Comparison of ENCODE assay signal across 9 mouse cellular contexts in the genomic region with DNA sequence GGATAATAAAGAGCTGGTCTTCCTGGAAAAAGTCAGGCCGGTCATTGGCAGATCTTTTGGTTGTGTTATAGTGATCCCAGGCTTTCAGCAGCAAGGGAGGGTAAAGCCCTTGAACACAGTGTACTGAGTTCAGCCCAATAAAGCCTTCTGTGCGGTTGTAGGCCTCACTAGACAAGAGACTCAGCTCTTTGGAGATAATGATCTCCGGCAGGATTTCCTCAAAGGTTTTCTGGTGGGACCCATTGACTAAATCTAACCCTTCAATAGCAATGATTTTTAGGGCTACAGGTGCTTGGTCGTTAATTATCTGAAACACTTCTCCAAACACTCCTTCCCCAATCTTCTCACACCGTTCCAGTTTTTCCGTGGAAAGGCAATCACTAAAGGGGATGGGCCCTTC. TPM values are rescaled to one million over a fixed set of nuclear protein-coding genes. Genes with fewer than 3 reads are reported as not detected.
A peak's percentile ranks its signal among the peaks of the same experiment; 100 is the strongest.
DNase-seq lines count a peak whose midpoint lies in the region; ATAC-seq lines count a peak whose summit lies in the region.
"Had no signal": no experiment of that assay in that cellular context is flagged by ENCODE, and none has a peak within 500 bp of the region (broad histone marks: within the 10 kb centered on the region; RNA-seq: fewer than 3 reads in every experiment).

No protein-coding gene starts in this region.

- no peak overlapping the region for H3K9ac ChIP-seq in forebrain, embryonic 11.5 days (ENCODE audit: low read length)
- peak overlapping the region; percentile 97 for H3K9ac ChIP-seq in liver, embryonic 12.5 days

- peaks cover 33% of the 10 kb centered on the region for H3K4me1 ChIP-seq in heart, embryonic 10.5 days
- H3K4me1 ChIP-seq in forebrain, embryonic 11.5 days (replicated peaks; ENCODE audit: control insufficient read depth, insufficient read depth, low read length) = peaks cover 3% of the 10 kb centered on the region; the same call in 1 of the 2 replicates
- peaks cover 55% of the 10 kb centered on the region for H3K4me1 ChIP-seq in liver, embryonic 12.5 days

- WGBS in heart, embryonic 10.5 days = 79% methylated on average over 6 of the region's 6 CpGs
- 88% methylated on average over 6 of the region's 6 CpGs for WGBS in forebrain, embryonic 11.5 days
- 40% methylated on average over 6 of the region's 6 CpGs for WGBS in liver, embryonic 12.5 days (ENCODE audit: insufficient replicate concordance)

- ATAC-seq in forebrain, embryonic 11.5 days (replicated peaks; ENCODE audit: low FRiP score) = no peak
- ATAC-seq in liver, embryonic 12.5 days = no peak

- DNase-seq in heart, embryonic 10.5 days (ENCODE audit: low spot score) = no peak
- no peak for DNase-seq in heart, adult 18-20 months
- DNase-seq in 416B (ENCODE audit: low read depth) (peak; percentile 47), MN1 (ENCODE audit: low spot score) (no peak)
- no peak for DNase-seq in forebrain, embryonic 11.5 days (ENCODE audit: low spot score)
- no peak for DNase-seq in spleen, adult 12 weeks (ENCODE audit: low spot score)
- no peak for DNase-seq in retina, embryonic 14.5 days (ENCODE audit: low spot score)
- DNase-seq: B cell, adult 2 months had no signal

- H3K4me2 ChIP-seq in forebrain, embryonic 11.5 days (ENCODE audit: low read depth, low read length, severe bottlenecking) = peak overlapping the region; percentile 63
- peak overlapping the region; percentile 85 for H3K4me2 ChIP-seq in liver, embryonic 12.5 days

- H3K27ac ChIP-seq in heart, embryonic 10.5 days = no peak overlapping the region
- H3K27ac ChIP-seq in forebrain, embryonic 11.5 days (ENCODE audit: low read depth, low read length) = no peak overlapping the region
- no peak overlapping the region for H3K27ac ChIP-seq in liver, embryonic 12.5 days

- no peaks in the 10 kb centered on the region for H3K9me3 ChIP-seq in heart, embryonic 10.5 days
- no peaks in the 10 kb centered on the region; the same call in 1 of the 2 replicates for H3K9me3 ChIP-seq in forebrain, embryonic 11.5 days (ENCODE audit: control insufficient read depth, low read length)
- no peaks in the 10 kb centered on the region for H3K9me3 ChIP-seq in liver, embryonic 12.5 days (replicated peaks)

- peak overlapping the region; percentile 83 for H3K4me3 ChIP-seq in heart, embryonic 10.5 days
- peak overlapping the region; percentile 87; the same call in 1 of the 2 replicates for H3K4me3 ChIP-seq in forebrain, embryonic 11.5 days (ENCODE audit: low read depth, low read length)
- H3K4me3 ChIP-seq in liver, embryonic 12.5 days = peak overlapping the region; percentile 98

- peaks cover 28% of the 10 kb centered on the region for H3K36me3 ChIP-seq in heart, embryonic 10.5 days
- H3K36me3 ChIP-seq in forebrain, embryonic 11.5 days (ENCODE audit: control insufficient read depth, insufficient read depth, low read length) = peaks cover 11% of the 10 kb centered on the region; the same call in 1 of the 2 replicates
- H3K36me3 ChIP-seq in liver, embryonic 12.5 days = peaks cover 44% of the 10 kb centered on the region

- H3K27me3 ChIP-seq in heart, embryonic 10.5 days (ENCODE audit: insufficient read depth, poor library complexity, severe bottlenecking) = no peaks in the 10 kb centered on the region
- H3K27me3 ChIP-seq in forebrain, embryonic 11.5 days (ENCODE audit: control insufficient read depth, insufficient read depth, low read length) = no peaks in the 10 kb centered on the region
- H3K27me3 ChIP-seq in liver, embryonic 12.5 days (replicated peaks) = no peaks in the 10 kb centered on the region; the same call in 1 of the 2 replicates

RNA-seq across cellular contexts. Expression of gene Haspin, which starts 1.5 kb away (rescaled TPM):
- 16.2 and 17.3 TPM in 2 replicates for polyA plus RNA-seq in heart, embryonic 10.5 days (2016; fragmentation: Nextera tagmentation; extraction: Ambion mirVana)
- total RNA-seq in heart, adult 18-20 months (2021) = under 1 TPM; 0.12 to 0.21 TPM
- 22.0 and 23.6 TPM in 2 replicates for polyA plus RNA-seq in forebrain, embryonic 11.5 days (2014; fragmentation: Nextera tagmentation; extraction: Ambion mirVana)
- 18.4 and 18.5 TPM in 2 replicates for polyA plus RNA-seq in liver, embryonic 12.5 days (2016; fragmentation: Nextera tagmentation; extraction: Ambion mirVana)

RNA-seq across cellular contexts. Expression of gene P2rx5, which starts 23.6 kb away (rescaled TPM):
- 0.41 and 0.97 TPM in 2 replicates for polyA plus RNA-seq in heart, embryonic 10.5 days (2016; fragmentation: Nextera tagmentation; extraction: Ambion mirVana)
- 10 to 100 TPM; 14.4 to 17.1 TPM for total RNA-seq in heart, adult 18-20 months (2021)
- 0.12 TPM in 1 of 2 replicates, not detected in the other for polyA plus RNA-seq in forebrain, embryonic 11.5 days (2014; fragmentation: Nextera tagmentation; extraction: Ambion mirVana)
- 0.32 and 0.54 TPM in 2 replicates for polyA plus RNA-seq in liver, embryonic 12.5 days (2016; fragmentation: Nextera tagmentation; extraction: Ambion mirVana)

RNA-seq across cellular contexts. Expression of gene Emc6, which starts 40.2 kb away (rescaled TPM):
- 107 and 126 TPM in 2 replicates for polyA plus RNA-seq in heart, embryonic 10.5 days (2016; fragmentation: Nextera tagmentation; extraction: Ambion mirVana)
- 10 to 100 TPM; 94.8 to 98.0 TPM for total RNA-seq in heart, adult 18-20 months (2021)
- 122 and 135 TPM in 2 replicates for polyA plus RNA-seq in forebrain, embryonic 11.5 days (2014; fragmentation: Nextera tagmentation; extraction: Ambion mirVana)
- 108 and 110 TPM in 2 replicates for polyA plus RNA-seq in liver, embryonic 12.5 days (2016; fragmentation: Nextera tagmentation; extraction: Ambion mirVana)

RNA-seq across cellular contexts. Expression of gene Tax1bp3, which starts 40.3 kb away (rescaled TPM):
- polyA plus RNA-seq in heart, embryonic 10.5 days (2016; fragmentation: Nextera tagmentation; extraction: Ambion mirVana) = 249 and 253 TPM in 2 replicates
- total RNA-seq in heart, adult 18-20 months (2021) = 10 to 100 TPM; 48.7 to 53.3 TPM
- polyA plus RNA-seq in forebrain, embryonic 11.5 days (2014; fragmentation: Nextera tagmentation; extraction: Ambion mirVana) = 157 and 171 TPM in 2 replicates
- polyA plus RNA-seq in liver, embryonic 12.5 days (2016; fragmentation: Nextera tagmentation; extraction: Ambion mirVana) = 44.2 and 44.5 TPM in 2 replicates

RNA-seq across cellular contexts. Expression of gene Itgae, which starts 46.2 kb away (rescaled TPM):
- polyA plus RNA-seq in heart, embryonic 10.5 days (2016; fragmentation: Nextera tagmentation; extraction: Ambion mirVana) = 0.25 and 0.44 TPM in 2 replicates
- under 1 TPM; 0.10 to 0.41 TPM for total RNA-seq in heart, adult 18-20 months (2021)
- polyA plus RNA-seq in forebrain, embryonic 11.5 days (2014; fragmentation: Nextera tagmentation; extraction: Ambion mirVana) = 0.36 and 0.64 TPM in 2 replicates
- 0.14 and 0.19 TPM in 2 replicates for polyA plus RNA-seq in liver, embryonic 12.5 days (2016; fragmentation: Nextera tagmentation; extraction: Ambion mirVana)
